Mouse (Mus musculus) CD4-positive, CD25-positive, alpha-beta regulatory T cell, adult 2 months (primary cell): ENCODE measurements around the gene Elf2.
"Not testable (repeated sequence)": the region's sequence is repeated elsewhere in the genome, so short reads cannot be mapped to it uniquely, and the experiment has no call there.

Experiments
- DNase-seq: peaks from one replicate; pipeline ENCODE4 v3.0.0-alpha.2; 2012; ENCODE audit warnings: low read depth, low spot score

Elf2 gene

DNA sequence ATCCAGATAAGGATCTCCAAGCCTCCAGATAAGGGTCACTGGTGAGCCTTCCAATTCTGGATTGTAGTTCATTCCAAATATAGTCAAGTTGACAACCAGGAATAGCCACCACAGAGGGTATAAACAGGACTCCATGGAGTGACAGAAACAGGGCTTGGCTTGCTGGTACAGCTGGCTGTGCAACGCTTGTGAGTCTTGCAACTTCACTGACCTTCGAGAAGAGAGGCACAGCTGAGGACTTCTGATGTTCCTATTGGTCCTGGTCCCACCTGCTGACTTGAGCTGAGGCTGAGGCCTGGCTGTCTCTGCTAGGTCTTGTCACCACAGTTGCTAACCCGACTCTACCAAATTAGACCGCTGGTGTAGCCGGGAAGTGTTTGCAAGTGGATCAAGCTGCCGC, 122.1 kb downstream of the Elf2 start:
- DNase-seq: not testable (repeated sequence)

DNA sequence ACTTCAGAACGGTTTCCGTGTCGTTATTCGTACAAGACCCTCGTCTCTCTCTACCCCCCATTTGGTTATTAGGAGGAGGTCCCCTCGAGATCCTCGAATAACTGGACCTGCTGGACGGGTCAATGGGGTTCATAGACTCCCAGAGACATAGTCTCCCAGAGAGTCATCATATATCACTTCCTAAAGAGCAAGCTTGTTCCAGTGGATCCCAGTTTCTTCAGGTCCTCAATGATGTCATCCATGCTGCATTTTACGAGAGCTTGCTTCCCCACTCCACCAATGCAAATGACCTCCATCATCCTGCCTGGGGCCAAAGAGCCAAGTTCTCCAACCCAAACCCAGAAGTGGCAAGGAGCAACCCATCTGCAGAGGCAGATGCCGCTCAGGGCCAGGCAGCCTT, 124.1 kb downstream of the Elf2 start:
- not testable (repeated sequence) for DNase-seq

DNA sequence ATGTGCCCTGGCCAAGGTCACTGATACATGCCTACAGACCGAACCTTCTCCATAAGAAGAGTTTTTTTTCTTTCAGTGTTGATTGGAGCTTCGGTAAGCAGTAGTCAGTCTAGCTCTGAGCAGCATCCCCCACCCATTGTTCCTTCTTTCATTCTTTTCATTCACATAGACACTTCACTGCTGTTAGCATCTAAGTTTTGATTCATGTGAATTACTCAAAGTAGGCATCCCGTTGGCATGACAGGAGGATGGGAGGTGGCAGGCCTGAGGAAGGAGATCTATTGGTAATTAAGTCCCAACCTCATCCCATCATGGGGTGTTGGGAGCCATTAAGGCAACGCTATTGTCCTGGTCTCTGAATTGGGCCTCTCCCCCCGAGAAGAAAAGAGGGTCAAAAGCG, 124.8 kb downstream of the Elf2 start:
- DNase-seq: no peak

DNA sequence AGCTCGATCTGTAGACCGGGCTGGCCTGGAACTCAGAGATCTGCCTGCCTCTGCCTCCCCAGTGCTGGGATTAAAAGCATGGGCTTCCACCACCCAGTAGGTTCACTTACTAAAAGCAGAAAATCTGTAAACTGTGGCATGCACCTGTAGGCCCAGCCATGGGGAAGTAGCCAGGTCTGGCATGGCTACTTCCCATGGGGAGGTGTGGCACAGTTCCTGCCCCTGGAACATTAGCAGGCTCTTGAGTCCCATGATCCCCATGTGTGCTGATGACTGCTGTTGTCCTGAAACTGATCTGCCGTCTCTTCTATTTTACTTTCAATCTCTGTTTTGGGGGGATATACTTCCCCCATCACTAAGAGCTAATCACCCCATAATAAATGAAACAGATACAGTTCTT, 127.4 kb downstream of the Elf2 start:
- no peak for DNase-seq

DNA sequence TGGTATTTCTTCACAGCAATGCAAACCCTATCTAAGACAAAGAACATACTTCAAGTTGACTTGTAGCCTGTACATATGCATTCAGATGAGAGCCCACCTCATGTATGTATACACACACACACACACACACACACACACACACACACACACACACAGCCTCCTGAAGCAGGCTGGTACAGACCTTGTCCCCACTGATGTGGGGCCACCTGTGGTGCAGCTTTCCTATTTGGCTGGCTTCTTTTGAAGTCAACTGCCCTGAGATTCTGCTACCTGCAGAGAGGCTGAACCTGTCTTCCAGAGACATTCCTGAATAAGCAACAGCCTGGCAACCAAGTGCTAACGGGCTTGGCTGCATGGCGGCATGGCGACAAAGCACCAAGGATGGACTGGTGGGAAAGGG, 130.0 kb downstream of the Elf2 start:
- DNase-seq: no peak

DNA sequence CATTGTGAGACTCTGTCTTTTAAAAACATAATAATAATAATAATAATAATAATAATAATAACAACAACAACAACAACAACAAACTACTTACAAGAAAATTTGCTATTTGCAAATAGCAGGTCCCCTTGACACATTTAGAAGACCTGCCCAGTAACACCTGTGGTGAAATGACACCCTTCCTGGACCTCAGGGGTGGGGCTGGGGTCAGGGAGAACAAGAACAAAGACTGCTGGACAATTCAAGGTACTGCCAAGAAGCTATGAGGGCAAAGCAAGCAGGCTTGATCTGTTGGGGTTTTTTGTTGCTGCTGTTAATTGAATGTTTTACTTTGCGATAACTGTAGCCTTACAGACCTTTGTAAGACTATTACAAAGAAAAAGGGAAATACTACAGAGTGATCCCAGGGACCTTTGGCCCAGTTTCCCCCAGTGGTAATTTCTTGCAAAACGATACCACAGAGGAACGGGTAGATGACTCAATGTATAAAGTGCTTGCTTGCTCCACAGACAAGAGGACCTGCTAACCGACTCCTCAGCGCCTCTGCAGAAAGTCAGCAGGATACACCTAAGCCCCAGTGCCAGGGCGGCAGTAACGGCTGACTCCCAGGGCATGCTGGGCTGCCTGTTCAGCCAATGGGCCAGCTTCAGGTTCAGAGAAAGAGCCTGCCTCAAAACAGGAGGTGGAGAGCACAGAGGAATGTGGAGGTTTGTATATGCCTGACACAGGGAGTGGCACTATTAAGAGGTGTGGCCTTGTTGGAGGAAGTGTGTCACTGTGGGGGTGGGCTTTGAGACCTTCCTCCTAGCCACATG, 130.8 kb downstream of the Elf2 start:
- DNase-seq: no peak

DNA sequence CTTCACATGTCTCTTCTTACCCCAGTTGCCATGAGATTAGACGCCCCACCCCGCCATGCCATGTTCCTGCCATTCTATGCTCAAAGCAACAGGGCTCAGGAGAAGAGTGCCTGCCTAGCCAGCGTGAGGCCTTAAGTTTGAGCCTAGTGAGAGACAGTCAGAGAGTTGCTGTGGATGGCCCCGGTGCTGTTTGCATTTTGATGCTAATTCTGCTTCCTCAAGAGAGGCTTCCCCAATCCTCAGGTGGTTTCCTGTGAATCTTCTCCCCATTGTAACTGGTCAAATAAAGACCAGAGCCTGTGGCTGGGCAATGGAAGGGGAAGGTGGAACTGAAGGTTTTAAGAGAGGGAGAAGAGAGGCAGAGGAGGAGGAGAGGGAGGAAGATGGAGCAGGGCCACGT, 131.8 kb downstream of the Elf2 start:
- DNase-seq: no peak

DNA sequence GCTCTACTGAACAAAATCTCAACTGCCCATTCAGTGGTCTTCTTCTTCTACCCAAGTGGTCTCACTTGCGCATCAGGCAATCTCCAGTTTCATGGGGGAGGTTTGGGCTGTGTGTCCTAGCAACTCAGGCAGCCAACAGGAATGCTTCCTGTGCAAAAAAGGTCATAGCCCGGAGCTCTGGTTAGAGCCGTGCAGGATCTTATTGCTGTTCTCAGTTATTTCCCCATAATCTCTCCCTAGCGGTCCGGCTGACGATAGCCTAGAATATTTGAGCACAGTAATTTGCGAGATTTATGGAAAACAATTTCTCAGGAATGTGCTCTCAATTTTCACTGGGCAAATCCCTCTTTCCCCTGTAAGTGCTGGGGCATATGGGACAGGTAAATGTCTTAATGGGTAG, 133.9 kb downstream of the Elf2 start:
- no peak for DNase-seq

DNA sequence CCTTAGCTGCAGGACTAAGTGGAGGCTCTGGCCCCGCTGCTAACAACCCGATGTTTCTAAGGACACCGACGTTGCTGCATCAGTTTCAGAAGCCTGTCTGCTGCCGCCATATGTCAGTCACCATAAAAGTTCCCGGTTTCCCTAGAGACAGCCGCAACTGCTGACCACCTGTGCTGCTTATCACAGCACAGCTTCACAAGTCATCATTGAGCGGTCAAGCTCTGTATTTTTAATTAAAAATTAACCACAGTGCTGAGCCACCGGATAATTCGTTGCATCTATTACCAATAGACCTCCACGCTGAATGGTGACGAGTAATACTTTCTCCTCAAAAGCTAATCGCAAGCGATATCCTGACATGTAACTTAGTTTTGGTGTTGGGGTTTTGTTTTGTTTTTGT, 135.6 kb downstream of the Elf2 start:
- no peak for DNase-seq

DNA sequence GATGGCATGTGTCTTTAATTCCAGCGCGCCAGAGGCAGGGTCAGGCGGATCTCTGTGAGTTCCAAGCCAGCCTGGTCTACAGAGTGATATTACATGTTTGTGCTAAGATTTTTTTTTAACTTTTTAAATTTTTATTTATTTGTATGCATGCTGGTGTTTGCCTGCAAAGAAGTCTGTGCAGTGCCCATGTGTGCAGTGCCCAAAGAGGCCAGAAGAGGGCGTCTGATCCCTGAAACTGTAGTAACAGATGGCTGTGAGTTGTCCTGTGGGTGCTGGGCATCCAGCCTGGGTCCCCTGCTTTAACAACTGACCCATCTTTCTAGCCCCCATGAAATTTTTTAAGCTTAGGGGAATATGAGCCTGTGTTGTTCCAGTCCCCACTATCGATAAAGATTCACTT, 136.0 kb downstream of the Elf2 start:
- DNase-seq: peak; percentile 12

DNA sequence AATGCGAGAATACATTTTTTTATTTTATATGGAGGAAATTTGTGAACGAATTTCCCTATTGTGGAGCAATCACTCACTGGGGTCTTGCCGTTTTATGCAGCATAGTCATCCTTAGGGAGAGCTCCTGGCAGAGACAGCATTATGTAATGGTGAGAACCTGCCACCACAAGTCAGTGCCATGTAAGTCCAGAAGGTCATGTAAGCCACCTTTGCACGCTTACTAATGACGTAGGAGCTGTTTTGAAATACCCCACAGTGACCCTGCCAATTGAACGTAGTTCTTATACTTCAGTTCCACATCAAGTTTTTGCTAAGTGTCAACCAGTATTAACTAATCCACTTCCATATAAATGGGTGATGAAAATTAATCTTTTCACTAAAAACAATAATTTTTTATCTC, 136.6 kb downstream of the Elf2 start:
- no peak for DNase-seq
